Mouse (Mus musculus) liver, embryonic 11.5 days (tissue): ENCODE measurements around the gene Map3k9. TPM values are rescaled to one million over a fixed set of nuclear protein-coding genes. Genes with fewer than 3 reads are reported as not detected.

ENCODE experiments used
- polyA plus RNA-seq: library from polyadenylated mRNA; unstranded; fragments of >200 nt; fragmentation: Nextera tagmentation; extraction: Ambion mirVana; gene quantifications from 2 replicates; pipeline ENCODE4 v1.2.1, GENCODE M21; 2014

Gene Map3k9
- polyA plus RNA-seq, 1 experiment from 2014 or later: 0.32 TPM

Other genes starting within 250 kb of the Map3k9 start
- 25.8 and 31.6 TPM in 2 replicates for gene Gm20498, start 248.3 kb downstream of the Map3k9 start, polyA plus RNA-seq
- 33.8 and 33.9 TPM in 2 replicates for gene Synj2bp, start 248.3 kb downstream of the Map3k9 start, polyA plus RNA-seq
- 0.10 and 0.12 TPM in 2 replicates for gene Adam21, start 212.7 kb downstream of the Map3k9 start, polyA plus RNA-seq
- 71.6 and 73.8 TPM in 2 replicates for gene Med6, start 186.2 kb downstream of the Map3k9 start, polyA plus RNA-seq
- 0.56 and 0.58 TPM in 2 replicates for gene Ttc9, start 149.9 kb downstream of the Map3k9 start, polyA plus RNA-seq
- gene Pcnx, start 78.8 kb upstream of the Map3k9 start, polyA plus RNA-seq: 7.9 and 9.4 TPM in 2 replicates